Mouse (Mus musculus): ENCODE results near the gene Aatk. TPM values are rescaled to one million over a fixed set of nuclear protein-coding genes. Genes with fewer than 3 reads are reported as not detected.

Gene Aatk
- polyA plus RNA-seq, 1 experiment = 25.6 TPM

- no peak for DNase-seq (ENCODE audit: low read depth)
Observed at GRCm38 (mm10) chr11:120022841-120023240, 24.1 kb downstream of the Aatk start.

GRCm38 (mm10) chr11:120022216-120022615 lies 24.8 kb downstream of the Aatk start:
- no peak for DNase-seq (ENCODE audit: low read depth)

GRCm38 (mm10) chr11:120021367-120021766 lies 25.6 kb downstream of the Aatk start:
- no peak for DNase-seq (ENCODE audit: low read depth)

GRCm38 (mm10) chr11:120019542-120020440 lies 27.2 kb downstream of the Aatk start:
- no peak for DNase-seq (ENCODE audit: low read depth)

GRCm38 (mm10) chr11:120017011-120017410 lies 30.0 kb downstream of the Aatk start:
- DNase-seq (ENCODE audit: low read depth) = no peak

- no peak for DNase-seq (ENCODE audit: low read depth)
Observed at GRCm38 (mm10) chr11:120014758-120015157, 32.2 kb downstream of the Aatk start.

- DNase-seq (ENCODE audit: low read depth) = no peak
Observed at GRCm38 (mm10) chr11:120013174-120013711, 33.7 kb downstream of the Aatk start.

GRCm38 (mm10) chr11:120012702-120013101 lies 34.3 kb downstream of the Aatk start:
- DNase-seq (ENCODE audit: low read depth) = no peak

- no peak for DNase-seq (ENCODE audit: low read depth)
Observed at GRCm38 (mm10) chr11:120011761-120012560, 35.0 kb downstream of the Aatk start.

GRCm38 (mm10) chr11:120011114-120011760 lies 35.7 kb downstream of the Aatk start:
- no peak for DNase-seq (ENCODE audit: low read depth)

GRCm38 (mm10) chr11:120009937-120010336 lies 37.0 kb downstream of the Aatk start:
- no peak for DNase-seq (ENCODE audit: low read depth)

- no peak for DNase-seq (ENCODE audit: low read depth)
Observed at GRCm38 (mm10) chr11:120008956-120009355, 38.0 kb downstream of the Aatk start.

GRCm38 (mm10) chr11:120008501-120008900 lies 38.5 kb downstream of the Aatk start:
- DNase-seq (ENCODE audit: low read depth) = no peak

- DNase-seq (ENCODE audit: low read depth) = no peak
Observed at GRCm38 (mm10) chr11:120007496-120008080, 39.4 kb downstream of the Aatk start.

GRCm38 (mm10) chr11:120005434-120006317 lies 41.3 kb downstream of the Aatk start:
- DNase-seq (ENCODE audit: low read depth) = no peak

GRCm38 (mm10) chr11:120002634-120003220 lies 44.2 kb downstream of the Aatk start:
- no peak for DNase-seq (ENCODE audit: low read depth)

- DNase-seq (ENCODE audit: low read depth) = no peak
Observed at GRCm38 (mm10) chr11:120002041-120002440, 44.9 kb downstream of the Aatk start.

- no peak for DNase-seq (ENCODE audit: low read depth)
Observed at GRCm38 (mm10) chr11:119997351-119997750, 49.6 kb downstream of the Aatk start.

GRCm38 (mm10) chr11:119991338-119991678 lies 55.7 kb downstream of the Aatk start:
- no peak for DNase-seq (ENCODE audit: low read depth)

- no peak for DNase-seq (ENCODE audit: low read depth)
Observed at GRCm38 (mm10) chr11:119990658-119991337, 56.2 kb downstream of the Aatk start.

Data from gonadal fat pad, adult 2 months (tissue).